Mouse (Mus musculus) naive thymus-derived CD4-positive, alpha-beta T cell, adult 2 months (primary cell): ENCODE results near the gene Ripor2.

Experiments used
- DNase-seq: peaks from one replicate; pipeline ENCODE4 v3.0.0-alpha.2; 2011; ENCODE audit warnings: low read depth

Gene Ripor2

DNA sequence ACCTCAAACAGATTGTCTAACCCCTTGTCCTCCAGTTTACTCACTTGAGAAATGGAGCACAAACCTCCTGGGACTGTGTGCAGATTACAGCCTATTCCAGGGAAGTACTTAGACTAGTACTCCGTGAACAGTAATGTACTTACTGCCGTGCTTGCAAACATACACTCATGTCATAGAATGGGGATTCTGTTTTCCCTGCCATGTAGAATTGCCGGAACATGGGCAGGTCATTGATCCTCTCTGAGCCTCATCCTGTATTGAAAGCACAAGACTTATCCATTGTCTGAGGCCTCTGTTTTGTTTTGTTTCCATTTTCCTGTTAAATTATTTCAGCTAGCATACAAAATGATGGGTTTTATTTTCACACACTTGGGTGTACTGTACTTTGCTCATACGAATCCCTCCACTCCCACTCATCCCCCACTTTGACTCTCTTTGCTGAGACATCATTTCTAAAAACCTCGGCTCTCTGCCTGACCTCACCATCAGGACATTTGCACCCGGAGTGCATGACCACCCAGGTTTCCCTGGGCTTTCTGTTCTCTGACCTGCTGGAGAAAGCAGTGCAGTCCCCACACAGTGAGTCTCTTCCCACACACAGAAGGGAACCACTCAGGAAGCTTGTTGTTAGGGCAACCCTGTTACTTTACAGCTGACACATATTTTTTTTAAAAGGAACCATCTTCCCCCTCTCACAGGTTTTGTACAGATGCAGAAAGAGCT lies 35.2 kb downstream of the Ripor2 start:
- DNase-seq, result peak; percentile 56

DNA sequence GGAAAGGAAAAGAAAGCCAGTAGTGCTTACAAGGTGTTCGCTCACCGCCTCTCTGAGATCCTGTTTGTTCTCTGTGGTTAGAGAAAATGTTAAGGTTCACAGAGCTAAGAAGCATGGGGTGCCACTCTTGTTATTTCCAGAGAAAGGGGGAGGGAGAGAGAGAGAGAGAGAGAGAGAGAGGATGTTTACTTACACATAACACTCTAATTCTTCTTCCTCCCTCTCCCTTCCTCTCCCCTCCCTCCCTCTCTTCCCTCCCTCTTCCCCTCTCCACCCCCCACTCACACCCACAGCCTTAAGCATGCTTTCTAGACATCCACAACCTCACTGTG lies 35.8 kb downstream of the Ripor2 start:
- DNase-seq, result peak; percentile 89

DNA sequence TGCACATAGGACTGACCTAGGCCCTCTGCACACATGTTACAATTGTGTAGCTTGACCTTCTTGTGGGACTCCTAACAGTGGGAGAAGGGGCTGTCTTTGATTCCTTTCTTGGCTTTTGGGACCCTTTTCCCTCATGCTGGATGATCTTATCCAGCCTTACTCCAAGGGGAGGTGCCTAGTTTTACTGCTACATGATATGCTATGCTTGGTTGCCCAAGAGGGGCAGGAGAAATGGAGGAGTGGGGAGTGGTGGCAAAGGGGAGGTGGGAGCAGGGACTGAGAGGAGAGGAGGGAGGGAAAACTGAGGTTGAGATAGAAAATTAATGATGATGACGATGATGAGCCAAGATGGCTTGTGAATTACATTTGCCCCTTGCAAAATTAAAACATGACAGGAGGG lies 37.7 kb downstream of the Ripor2 start:
- DNase-seq, result no peak

DNA sequence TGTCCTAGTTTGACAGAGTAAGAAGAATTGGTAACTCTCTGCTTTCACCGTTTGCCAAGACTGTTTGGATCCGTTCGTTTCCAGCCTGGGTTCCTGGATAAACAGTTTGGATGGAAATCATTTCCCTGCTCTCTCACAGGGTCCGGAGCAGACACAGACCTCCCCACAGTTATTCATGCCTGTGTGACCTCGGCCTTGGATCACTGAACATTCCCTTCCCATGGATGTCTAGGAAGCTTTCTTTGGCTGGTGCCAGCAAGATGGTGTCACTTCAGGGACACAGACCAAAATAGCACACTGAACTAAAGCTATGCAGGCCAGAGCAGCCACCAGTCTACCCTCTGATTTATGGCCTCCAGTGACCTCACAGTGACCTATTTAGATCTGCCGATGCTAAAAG lies 38.5 kb downstream of the Ripor2 start:
- DNase-seq, result no peak

DNA sequence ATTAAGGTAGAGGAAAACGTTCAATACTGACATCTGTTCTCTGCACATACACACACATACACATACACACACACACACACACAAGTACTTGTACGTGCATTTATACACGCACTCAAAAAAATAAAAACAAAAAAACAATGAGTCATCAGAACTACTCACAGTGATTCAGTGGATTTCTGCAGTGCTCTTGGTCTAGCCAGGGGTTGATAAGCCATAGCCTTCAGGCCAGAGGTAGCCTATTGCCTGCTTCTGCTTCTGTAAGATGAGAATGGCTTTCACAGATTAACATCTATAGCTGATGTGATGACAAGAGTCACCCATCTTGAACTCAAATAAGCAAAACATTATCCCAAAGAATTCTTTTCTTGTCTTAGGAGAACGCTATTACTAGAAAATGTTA lies 41.6 kb downstream of the Ripor2 start:
- DNase-seq, result no peak

DNA sequence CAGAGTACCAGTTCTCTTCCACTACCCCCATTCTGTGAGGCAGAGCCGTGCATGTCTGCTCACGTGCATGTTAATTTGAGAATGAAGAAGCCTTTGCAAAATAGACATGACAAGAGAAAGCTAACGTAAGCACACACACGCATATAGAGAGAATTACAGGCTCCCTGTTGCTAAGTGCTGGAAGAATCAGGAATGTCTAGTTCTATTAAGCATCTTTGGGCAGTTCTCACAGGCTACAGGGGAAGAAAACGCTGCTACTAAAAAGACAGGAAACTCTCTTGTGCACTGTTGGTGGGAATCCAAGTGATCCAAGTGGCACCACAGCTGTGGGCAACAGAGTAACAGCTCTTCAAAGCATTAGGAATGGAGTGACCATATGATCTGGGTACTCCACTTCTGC lies 43.1 kb downstream of the Ripor2 start:
- no peak for DNase-seq

DNA sequence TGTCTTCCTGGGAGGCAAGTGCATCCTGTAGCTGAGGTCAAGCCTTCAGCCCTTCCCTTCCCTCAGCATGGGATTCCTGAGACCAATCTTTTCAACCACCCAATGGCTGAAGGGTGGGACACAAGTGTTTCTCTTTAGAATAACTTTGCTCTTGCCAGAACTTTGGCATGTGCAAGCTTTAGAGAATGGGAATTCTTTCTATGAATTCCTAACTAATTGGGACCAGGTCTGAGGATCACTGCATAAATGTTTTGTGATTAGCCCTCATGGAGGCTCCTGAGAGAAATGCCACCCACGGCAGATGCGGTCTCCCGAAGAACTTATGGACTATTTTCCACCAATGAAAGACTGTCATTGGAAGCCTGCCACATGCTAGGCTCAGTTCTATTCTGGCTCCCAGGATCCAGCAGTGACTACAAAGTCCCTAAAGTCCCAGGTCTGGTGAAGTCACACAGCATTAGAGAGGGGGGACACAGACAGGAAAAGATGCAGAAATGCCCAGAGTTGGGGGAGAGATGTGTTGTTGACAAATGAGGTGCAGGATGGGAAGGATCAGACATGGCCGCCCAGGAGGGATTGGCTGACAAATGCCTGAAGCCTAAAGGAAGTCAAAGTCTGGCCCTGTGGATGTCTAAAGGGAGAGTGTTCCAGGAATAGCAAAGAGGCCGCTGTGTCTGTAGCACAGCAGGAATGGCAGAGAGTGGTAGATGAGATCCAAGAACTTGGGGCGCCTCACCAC lies 44.9 kb downstream of the Ripor2 start:
- DNase-seq, result no peak

DNA sequence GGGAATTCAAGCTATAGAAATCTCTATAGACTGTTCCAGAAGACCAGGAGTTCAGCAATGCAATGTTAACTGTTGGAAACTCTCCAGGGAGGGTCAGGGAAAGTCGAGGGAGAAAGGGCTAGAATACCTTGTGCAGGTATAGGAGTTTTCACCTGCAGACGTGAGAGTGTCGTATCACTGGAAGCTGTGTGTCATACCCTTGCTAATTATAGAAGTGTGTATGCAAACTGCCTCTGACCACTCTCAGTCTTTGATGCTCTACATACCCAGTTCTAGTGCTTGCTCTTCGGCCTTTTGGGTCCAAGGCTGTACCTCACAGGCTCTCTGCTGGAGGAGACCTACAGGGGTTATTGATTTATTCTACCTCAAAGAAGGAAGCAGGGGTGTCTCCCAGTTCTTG lies 46.2 kb downstream of the Ripor2 start:
- DNase-seq, result no peak

DNA sequence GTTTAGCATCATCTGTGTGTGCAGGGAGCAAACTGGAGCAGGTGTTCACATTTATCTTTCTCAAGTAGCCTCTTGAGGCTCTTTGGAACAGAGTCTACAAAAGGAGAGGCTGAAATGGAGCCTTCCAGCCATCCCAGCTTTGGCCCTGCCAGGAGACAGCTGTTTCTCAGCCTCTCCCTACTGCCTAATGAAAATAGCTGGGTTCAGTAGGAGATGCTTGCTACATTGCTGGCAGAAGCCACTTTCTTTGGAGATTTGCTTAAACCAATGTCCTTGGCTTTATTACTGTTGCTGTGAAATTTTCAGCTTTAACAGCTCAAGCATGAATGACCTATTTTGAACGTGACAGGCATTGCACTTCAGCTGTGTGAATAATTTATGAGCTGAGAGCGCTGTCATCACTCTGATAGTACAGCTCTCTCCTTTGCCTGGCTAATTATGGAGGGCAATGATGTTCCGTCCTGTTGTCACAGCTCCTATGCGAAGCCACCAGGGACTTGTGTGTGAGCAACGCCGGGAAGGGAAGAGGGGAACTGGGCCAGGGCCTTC lies 47.2 kb downstream of the Ripor2 start:
- no peak for DNase-seq

DNA sequence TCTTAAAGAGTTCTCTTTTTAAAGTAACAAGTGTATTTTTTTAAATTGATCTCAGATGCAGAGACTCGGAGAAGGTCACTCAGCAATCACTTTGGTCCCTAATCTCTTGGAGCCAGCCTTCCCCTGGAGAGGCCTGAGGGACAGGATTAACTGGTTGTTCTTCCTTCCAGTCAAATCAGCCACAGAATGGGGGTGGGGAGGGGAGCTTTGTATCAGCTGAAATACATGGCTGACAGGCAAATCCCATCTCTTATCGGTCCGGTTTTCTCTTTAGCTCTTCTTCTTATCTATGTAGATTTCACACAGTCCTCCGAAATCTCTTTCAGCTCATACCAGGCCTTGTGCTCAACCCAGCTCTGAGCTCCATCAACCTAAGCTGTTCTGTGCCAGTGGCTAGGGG lies 48.4 kb downstream of the Ripor2 start:
- DNase-seq, result no peak

DNA sequence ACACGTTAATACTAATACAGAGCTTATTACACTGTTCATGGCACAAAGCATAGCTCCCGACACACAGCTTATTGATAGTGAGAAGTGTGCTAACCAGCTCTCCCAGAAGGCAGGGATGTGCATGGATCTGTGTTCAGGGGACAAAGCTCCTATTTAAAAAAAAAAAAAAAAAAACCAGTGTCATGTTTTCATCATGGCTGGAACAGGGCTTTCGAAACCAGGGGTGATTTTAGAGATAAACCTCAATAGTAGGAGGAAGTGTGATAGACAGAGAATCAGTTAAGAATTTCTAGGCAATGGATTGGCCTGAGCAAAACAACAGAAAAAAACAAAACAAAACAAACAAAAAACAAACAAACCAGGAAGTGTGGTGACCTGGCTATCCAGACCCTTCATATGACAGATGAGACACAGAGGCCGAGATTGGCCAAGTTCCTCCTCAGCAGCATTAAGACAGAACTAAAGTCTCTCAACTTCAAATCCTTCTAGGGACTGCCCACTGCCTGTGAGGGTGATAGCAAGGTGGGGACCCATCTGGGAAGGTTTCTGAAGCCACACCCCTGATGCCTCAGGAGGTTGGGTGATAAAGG lies 51.1 kb downstream of the Ripor2 start:
- no peak for DNase-seq

DNA sequence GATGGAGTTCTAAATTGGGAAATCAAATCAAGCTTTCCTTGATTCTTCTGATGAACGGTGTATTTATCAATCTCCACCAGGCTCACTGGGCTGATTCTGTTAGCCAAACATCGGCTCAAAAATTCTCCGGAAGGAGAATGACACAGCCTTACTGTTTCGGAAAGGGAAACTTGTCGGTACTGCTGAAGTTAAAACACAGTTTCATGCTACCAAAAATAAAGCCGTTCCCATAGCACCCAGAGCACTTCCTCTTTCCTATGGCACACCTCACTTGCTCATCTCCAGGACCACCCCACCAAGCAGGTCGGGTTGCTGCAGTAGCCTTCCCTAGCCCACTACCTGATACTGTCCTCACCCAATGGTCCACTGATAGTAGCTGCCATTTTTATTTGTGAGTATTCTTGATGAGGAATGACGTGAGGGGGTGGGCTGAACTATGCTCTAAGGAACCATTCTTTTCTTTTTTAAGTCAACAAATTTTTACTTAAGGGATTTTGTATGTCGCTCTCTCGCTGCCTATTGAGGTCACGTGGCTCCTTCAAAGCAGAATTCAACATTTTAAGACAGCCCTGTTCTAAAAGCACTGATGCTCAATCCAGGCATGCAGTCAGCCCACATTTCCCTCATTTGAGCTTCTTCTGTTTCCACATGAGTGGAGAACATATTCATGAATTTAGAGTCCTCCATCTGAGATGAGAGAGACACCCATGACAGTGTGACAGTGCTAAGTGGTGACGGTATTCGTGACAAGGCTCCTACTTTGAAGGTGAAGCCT lies 52.5 kb downstream of the Ripor2 start:
- DNase-seq, result peak; percentile 74

DNA sequence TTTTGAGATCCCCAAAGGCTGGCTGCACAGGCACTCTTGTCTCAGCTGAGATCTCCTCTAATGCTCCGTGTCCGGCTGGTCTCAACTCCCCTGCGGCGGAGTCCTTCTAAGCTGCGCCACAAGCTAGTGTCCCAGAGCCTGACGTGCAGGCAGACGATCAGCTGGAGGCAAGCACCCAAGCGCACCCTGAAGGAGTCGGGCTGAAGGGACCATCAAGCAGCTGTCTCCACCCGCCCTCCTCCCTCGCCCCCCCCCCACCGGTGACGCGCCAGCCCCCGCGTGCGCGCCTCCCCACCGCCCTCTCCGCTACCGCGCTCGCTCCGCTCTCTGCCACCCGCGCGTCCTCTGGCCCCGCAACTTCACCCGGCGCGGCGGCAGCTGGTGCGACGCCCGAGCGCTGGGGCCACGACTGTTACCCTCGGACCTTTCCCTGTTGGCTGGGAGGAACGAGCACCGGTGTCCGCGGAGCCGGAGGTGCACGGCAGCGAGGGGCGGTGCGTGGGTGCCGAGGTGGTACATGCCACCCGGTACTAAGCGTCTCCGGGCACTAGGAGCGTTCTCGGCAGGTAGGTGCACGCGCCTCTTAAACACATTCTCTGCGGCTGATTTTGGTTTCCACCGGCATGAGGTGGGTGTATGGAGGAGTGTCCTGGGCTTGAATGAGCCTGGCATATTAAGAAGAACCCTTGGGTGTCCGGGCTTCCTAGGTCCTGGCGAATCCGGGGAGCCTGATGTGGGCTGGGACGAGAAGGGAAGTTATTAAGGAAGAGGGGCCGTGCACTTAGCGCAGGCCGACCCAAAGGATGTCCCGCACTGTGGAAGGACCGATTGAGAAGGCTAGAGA lies 56.6 kb downstream of the Ripor2 start:
- DNase-seq, result peak; percentile 78

DNA sequence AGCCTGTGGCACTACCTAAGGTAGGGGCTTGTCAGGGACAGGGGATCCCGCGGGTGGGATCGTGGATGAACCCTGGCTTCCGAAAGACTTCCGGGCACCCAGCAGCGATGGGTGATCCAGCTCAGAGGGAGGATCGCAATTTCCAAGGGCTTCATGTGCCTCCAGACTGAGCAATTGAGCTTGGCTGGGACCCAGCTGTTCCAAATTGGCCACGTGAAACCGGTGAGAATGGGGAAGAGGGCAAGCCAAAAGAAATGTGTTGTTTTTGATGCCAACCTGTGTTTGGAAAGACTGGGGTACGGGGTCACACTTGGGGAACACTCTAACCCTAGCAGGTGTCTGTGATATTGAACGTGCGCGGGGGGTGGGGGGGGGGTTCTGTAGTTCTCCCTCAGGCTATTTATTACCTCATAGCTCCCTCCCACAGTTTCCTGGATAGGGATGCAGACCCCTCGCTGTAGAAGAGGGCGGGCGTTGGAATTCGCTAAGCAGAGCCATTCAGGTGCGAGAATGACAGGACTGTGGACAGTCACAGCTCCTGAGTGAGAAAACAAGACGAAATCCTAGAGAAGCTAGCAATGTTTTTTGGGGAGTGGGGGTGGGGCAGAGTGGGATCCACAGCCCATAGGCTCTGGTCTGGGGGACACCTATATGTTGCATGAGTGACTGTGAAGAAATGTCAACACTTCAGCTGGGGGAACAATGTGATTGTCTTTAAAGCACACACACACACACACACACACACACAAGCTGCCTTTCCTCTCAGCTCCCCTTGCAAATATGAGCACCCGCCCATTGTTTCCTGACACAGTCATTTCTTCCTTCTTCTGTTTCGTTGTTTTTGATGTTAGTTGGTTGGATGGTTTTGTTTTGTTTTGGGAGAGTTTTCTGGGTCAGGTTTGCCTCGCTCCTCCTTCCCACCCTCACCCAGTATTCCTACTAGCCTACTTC lies 57.5 kb downstream of the Ripor2 start:
- peak; percentile 85 for DNase-seq

DNA sequence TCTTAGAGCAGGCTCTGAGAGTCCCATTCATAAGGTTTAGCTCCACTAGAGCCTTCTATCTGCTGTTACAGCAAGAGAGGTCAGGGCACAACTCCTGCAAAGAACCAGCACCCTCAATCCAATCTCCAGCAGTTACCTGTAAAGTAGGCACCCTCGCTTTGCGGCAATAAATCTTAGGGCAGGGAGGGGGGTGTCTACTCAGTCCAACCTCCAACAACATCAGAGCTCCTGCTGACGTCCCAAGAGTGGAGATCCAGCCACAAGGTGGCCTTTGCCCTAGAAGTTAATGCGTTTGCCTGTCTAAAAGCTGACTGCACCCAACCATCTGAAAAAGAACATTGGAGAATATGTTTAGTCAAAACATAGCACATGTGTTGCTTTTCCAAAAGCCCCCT lies 58.2 kb downstream of the Ripor2 start:
- peak; percentile 74 for DNase-seq

DNA sequence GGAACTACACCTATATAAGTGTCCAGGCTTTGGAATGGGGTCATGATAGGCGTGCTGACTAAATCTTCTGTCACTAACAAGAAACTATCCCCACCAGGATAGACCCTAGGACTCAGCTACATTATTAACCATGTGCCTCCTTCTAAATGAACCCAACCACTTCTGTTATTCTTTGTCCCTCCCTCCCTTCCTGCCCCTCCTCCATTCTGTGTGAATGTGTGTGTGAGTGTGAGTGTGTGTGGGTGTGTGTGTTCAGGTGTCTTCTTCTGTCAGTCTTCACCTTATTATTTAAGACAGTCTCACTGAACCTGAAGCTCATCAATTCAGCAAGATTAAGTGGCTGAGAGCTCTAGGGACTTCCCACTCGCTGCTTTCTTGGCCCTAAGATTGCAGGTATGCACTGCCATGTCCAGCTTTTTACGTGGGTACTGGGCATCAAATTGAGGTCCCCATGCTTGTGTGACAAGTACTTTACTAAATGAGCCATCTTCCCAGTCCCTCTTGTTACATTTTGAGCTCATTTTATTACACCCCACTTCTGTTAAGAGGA lies 58.9 kb downstream of the Ripor2 start:
- DNase-seq, result no peak

DNA sequence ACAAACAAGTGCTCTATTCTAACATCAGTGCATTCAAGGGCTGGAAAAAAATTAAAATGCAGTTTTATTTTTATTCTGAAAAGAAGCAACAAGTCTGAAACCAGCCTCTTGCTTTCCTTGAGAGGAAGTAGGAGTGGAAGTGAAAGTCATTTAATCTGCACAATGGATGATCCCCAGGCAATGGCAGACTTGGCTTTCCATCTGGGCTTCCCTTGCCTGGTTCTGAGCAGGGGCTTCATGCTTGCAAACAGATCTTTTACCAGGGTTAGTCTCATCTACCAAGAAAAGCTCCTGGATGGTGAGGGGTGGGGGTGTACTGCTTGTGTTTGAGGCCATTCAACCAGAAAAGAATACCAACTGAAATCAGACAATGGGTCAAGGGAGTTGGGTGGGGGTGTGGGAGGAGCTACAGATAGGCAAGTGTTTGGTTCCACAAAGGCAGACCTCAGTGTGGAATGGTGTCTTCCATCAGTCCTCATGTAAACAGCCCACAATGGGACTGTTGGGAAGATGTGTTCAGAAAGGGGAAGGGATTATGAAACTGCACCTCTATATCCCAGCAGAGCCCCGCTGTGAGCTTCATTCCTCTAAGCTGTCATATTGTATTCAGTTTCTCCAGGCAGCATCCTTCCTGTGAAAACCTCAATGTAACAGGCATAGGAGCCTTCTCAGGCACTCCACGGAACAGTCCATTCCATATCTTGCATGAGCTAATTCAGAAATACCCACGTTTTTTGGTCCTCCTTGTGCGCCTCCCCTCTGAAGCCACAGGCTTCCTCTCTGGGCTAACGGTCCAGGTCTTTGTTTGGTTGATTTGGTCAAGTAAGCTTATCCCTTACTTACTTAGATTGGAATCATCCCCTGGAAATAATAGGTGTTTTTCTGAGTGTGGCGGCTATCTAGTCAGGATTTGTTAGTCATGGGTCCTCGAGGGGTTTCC lies 59.8 kb downstream of the Ripor2 start:
- DNase-seq, result no peak

DNA sequence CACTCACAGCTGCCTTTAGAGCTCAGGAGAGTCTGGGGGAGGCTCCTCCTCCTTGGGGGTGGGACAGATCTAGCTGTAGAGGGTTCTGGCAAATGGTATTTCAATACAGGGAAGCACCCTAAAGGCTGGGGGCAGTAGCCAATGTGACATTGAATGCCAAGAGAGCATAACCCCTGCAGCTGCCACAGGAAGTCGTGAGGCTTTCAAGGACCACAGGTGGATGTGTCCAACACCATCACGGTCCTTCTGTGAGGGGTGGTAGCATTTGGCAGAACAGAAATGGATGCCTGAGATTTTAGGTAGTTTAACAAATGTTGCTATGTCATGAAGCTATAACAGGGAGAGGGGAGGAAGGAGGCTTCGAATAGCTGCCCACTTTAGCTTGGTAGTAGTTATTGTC lies 63.2 kb downstream of the Ripor2 start:
- no peak for DNase-seq

DNA sequence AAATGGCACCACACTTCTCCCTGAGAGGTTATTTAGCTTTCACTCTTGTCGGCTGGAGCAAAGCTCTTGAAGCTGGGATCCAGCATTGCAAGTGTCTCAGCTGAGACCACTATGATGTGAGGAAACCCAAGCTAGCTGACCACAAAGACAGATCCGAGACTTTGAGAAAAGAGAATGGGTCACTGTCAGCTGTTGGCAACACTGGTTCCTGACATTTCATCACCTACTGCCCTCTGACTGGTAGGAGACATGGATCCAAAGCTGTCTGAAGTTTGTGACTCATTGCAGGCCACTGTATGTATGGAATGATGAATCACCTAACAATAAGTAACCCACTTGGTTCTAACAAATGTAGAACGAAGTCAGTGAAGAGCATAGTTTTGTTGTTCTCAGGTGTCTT lies 64.3 kb downstream of the Ripor2 start:
- DNase-seq, result no peak
